Mouse (Mus musculus) olfactory bulb, adult 2 months (tissue): ENCODE data around the gene Dsp.

Experiments
- CTCF ChIP-seq: fragments of 200-500 bp; IDR thresholded peaks from 2 replicates; pipeline ENCODE4 v1.5.1; 2012; ENCODE audit warnings: low read depth, mild to moderate bottlenecking, low read length, moderate library complexity; ENCODE audit not compliant: insufficient read depth
- POLR2A ChIP-seq: fragments of 200-500 bp; IDR thresholded peaks from 2 replicates; pipeline ENCODE4 v1.6.1; 2012; ENCODE audit warnings: mild to moderate bottlenecking, low read depth, low read length, moderate library complexity; ENCODE audit not compliant: insufficient read depth

- no peak for TF ChIP-seq CTCF
- peak; percentile 91 for TF ChIP-seq POLR2A
Observed at GRCm38 (mm10) chr13:38204702-38205482, 53.8 kb downstream of the Dsp start, which contains the start of gene Snrnp48.
